Mouse (Mus musculus) heart, adult 2 months (tissue): ENCODE measurements around the gene Gm45716. TPM values are rescaled to one million over a fixed set of nuclear protein-coding genes. Genes with fewer than 3 reads are reported as not detected.

ENCODE experiments used
- DNase-seq, 2 experiments: peaks; one replicate each; pipeline ENCODE4 v3.0.0; 2021
- H3K27ac ChIP-seq: fragments of 200-600 bp; 2 replicates; pipeline ENCODE4 v1.8.1; 2022
- H3K27me3 ChIP-seq: fragments of 200-500 bp; 2 replicates; pipeline ENCODE4 v1.6.1; 2012; ENCODE audit warnings: mild to moderate bottlenecking, low read length, inconsistent platforms, mixed read lengths; ENCODE audit not compliant: control insufficient read depth, insufficient read depth
- H3K36me3 ChIP-seq: fragments of 200-500 bp; 2 replicates; pipeline ENCODE4 v1.6.1; 2012; ENCODE audit warnings: low read length, inconsistent platforms; ENCODE audit not compliant: control insufficient read depth, insufficient read depth
- H3K4me1 ChIP-seq: fragments of 200-500 bp; 2 replicates; pipeline ENCODE4 v1.6.1; 2011; ENCODE audit warnings: low read length; ENCODE audit not compliant: control insufficient read depth, insufficient read depth
- H3K4me3 ChIP-seq: fragments of 200-600 bp; 2 replicates; pipeline ENCODE4 v1.8.1; 2022
- H3K79me2 ChIP-seq: fragments of 200-500 bp; replicated peaks from 2 replicates; pipeline ENCODE4 v1.6.1; 2012; ENCODE audit warnings: mild to moderate bottlenecking, inconsistent platforms, low read length, moderate library complexity, mixed read lengths; ENCODE audit not compliant: control insufficient read depth, insufficient read depth
- H3K9ac ChIP-seq: fragments of 200-500 bp; 2 replicates; pipeline ENCODE4 v1.6.1; 2012; ENCODE audit warnings: low read depth, mild to moderate bottlenecking, control low read depth, inconsistent platforms, low read length, mixed read lengths
- CTCF ChIP-seq: fragments of 200-600 bp; IDR thresholded peaks from 2 replicates; pipeline ENCODE4 v1.8.1; 2022; ENCODE audit warnings: antibody characterized with exemption, mild to moderate bottlenecking, moderate library complexity
- EP300 ChIP-seq: fragments of 200-500 bp; IDR thresholded peaks from 2 replicates; pipeline ENCODE4 v1.6.1; 2011; ENCODE audit warnings: low read depth, low read length, control low read depth; ENCODE audit not compliant: insufficient read depth
- POLR2A ChIP-seq: fragments of 200-500 bp; IDR thresholded peaks from 2 replicates; pipeline ENCODE4 v1.6.1; 2011; ENCODE audit warnings: mild to moderate bottlenecking, low read depth, low read length, control low read depth; ENCODE audit not compliant: insufficient read depth
- WGBS: fragments of 180-500 bp; shearing (Covaris S2); methylation state at CpG from one replicate; pipeline ENCODE4 v1.1.7; 2018; 5-methylcytosine and 5-hydroxymethylcytosine counted together
- intact Hi-C: fragments of 180-260 bp; cut with DNase I; formaldehyde crosslinking; loops from one replicate; pipeline ENCODE4 v1.15.1; 2025
- polyA plus RNA-seq: library from polyadenylated mRNA; depleted of rRNA; stranded (reverse); fragments of >200 nt; gene quantifications from 2 replicates; pipeline ENCODE4 v1.2.3, GENCODE M21; 2012
- total RNA-seq, 2 experiments: library from RNA; stranded (reverse); gene quantifications; 2 replicates each; pipeline ENCODE4 v1.2.3; 2021

Gene Gm45716
- total and polyA plus RNA-seq, 3 experiments = 3.9 to 8.1 (median 7.5) TPM

GRCm38 (mm10) chr11:90167771-90168170, 19.7 kb upstream of the Gm45716 start:
- intact Hi-C loops = loop anchor here (5.0 kb wide), 2 partner anchors 35 to 65 kb away; no protein-coding TSS in a partner anchor
- TF ChIP-seq EP300 = no peak
- peak; percentile 82 for TF ChIP-seq CTCF
- TF ChIP-seq POLR2A = no peak
- H3K4me3 ChIP-seq = no peak overlapping the region
- H3K9ac ChIP-seq = no peak overlapping the region
- no peaks in the 10 kb centered on the region for H3K36me3 ChIP-seq
- peak; percentile 19 to 36 for DNase-seq
- H3K27ac ChIP-seq = no peak overlapping the region; the same call in 1 of the 2 replicates
- H3K79me2 ChIP-seq = no peaks in the 10 kb centered on the region
- H3K27me3 ChIP-seq = no peaks in the 10 kb centered on the region
- WGBS = 16% methylated on average over 6 of the region's 6 CpGs
- no peaks in the 10 kb centered on the region for H3K4me1 ChIP-seq

DNA sequence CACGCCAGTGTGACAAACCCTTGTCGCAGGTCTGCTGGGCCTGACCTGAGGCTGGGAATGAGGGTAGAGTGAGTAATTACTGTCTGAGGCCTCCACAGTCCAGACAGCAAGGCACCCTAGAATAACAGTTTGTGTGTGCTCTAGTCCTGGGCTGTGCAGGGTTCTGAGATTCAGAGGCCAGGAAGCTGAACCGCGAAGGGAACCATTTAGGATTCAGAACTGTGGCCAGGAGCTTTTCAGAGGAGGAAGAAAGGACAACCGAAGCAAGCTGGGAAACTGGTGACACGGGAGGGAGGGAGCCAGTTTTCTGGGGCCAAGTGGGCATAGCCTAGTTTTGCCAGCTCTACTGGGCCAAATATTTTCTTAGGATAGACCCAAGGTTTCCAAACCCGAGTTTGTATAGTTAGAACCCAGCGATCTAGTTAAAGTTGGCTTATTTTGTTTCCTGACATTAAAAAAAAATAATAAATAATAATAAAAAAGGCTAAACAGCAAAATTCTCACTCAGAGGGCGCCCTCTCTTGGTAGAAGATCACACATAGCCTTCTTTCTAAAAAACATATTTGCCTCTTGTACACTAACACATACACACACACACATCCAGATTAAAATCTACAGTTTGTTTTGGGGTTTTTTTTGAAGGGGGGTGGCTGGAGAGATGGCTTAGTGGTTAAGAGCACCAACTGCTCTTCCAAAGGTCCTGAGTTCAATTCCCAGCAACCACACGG, 19.0 kb upstream of the Gm45716 start:
- no peak for DNase-seq
- H3K4me3 ChIP-seq = no peak overlapping the region
- no peaks in the 10 kb centered on the region for H3K4me1 ChIP-seq
- 83% methylated on average over 10 of the region's 10 CpGs for WGBS
- H3K36me3 ChIP-seq = no peaks in the 10 kb centered on the region
- H3K9ac ChIP-seq = no peak overlapping the region
- TF ChIP-seq CTCF (peak; percentile 66), EP300 (no peak)
- H3K79me2 ChIP-seq = no peaks in the 10 kb centered on the region
- H3K27ac ChIP-seq = no peak overlapping the region; the same call in 1 of the 2 replicates
- H3K27me3 ChIP-seq = no peaks in the 10 kb centered on the region
- intact Hi-C loops = loop anchor here (1.0 to 5.0 kb wide), 3 partner anchors 36 to 130 kb away; no protein-coding TSS in a partner anchor

DNA sequence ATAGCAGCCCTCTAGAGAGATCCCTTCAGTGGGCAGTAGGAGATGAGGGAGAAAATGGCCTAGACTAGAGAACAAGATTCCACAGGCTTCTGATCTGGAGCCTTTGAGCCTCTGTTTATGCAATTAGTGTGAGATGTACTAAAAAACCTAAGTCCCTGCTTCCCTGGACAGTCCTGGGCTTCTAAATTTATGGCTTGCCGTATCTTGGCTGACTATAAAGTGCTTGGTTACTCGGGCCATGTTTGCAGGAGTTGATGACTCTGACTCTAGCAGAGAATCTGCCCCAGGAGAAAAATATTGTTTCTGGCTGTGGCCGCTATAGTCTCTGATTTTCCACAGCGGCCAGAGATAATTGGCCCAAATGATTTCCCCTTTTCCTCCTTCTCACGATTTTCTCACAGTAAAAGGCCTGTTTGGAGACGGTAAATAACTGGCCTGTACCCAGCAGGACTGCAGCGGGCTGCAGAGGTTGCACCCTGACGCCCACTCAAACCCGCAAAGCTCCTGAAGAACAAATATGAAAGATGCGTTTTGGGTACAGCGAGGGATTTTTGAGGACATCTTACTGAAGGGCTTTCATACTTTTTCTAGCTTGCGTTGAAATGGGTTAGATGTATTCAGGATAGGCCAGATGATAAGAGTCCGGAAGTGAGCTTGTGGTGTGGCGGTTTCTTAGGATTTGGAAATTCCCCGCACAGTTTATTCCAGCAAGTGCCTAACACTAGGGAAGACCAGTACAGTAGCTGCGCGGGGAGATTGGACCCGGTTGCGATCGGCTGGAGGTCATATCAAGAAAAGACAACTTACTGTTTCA, 18.1 kb upstream of the Gm45716 start:
- Histone ChIP-seq H3K36me3 (no peaks in the 10 kb centered on the region), H3K27me3 (no peaks in the 10 kb centered on the region), H3K9ac (0 out of 2 replicates have a peak overlapping the region, but pooled peaks have one; percentile 20), H3K4me1 (no peaks in the 10 kb centered on the region), H3K27ac (no peak overlapping the region), H3K79me2 (no peaks in the 10 kb centered on the region), H3K4me3 (peak overlapping the region; percentile 40)
- DNase-seq = peak in 1 of 2 experiments; percentile 23
- WGBS = 37% methylated on average over 20 of the region's 20 CpGs
- intact Hi-C loops = loop anchor here (1.0 to 5.0 kb wide), 5 partner anchors 37 to 180 kb away; no protein-coding TSS in a partner anchor
- TF ChIP-seq POLR2A = no peak
- no peak for TF ChIP-seq CTCF
- no peak for TF ChIP-seq EP300

DNA sequence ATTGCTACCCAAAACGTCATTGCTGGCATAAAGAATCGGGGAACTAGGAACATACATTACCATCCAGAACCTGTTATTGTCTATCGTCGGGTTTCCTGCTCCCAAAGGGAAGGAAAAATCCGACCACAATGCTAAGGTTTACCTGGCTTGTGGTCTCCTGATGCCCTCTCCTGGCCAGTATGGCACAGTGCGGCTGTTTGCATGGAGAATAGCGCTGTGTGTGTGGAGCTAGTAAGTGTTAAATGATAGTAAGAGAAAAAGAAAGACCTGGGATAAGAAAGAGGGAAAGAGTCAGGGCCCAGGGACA, 17.5 kb upstream of the Gm45716 start:
- intact Hi-C loops = loop anchor here (1.0 kb wide), 2 partner anchors 151 to 181 kb away; no protein-coding TSS in a partner anchor
- no peaks in the 10 kb centered on the region for H3K27me3 ChIP-seq
- peak overlapping the region; percentile 40 for H3K4me3 ChIP-seq
- no peak overlapping the region for H3K27ac ChIP-seq
- WGBS = 2% methylated on average over 7 of the region's 7 CpGs
- TF ChIP-seq EP300 = peak; percentile 93; the same call in 1 of the 2 replicates
- no peak; the same call in 1 of the 2 replicates for TF ChIP-seq CTCF
- no peaks in the 10 kb centered on the region for H3K4me1 ChIP-seq
- no peaks in the 10 kb centered on the region for H3K79me2 ChIP-seq
- H3K9ac ChIP-seq = 0 out of 2 replicates have a peak overlapping the region, but pooled peaks have one; percentile 20
- H3K36me3 ChIP-seq = no peaks in the 10 kb centered on the region
- peak; percentile 47 to 59 for DNase-seq

DNA sequence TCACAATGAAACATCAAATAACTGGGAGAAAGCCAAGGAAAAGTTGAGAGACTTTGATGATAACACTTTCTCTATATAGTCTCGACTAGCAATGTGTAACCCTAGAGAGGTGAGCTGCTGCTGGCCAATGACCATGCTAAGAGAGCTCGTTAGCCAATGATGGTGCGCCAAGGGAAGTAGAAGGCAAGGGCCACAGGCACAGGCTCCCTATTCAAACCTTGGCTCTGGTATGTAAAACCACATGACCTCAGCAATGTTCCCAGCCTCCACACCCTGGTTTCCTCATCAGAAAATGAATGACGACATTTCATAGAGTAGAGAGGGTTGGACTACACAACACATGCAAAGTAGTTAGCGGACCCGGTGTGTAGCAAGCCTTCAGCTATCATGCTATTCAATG, 15.2 kb upstream of the Gm45716 start:
- no peak overlapping the region for H3K4me3 ChIP-seq
- no peaks in the 10 kb centered on the region for H3K27me3 ChIP-seq
- 77% methylated on average over 6 of the region's 6 CpGs for WGBS
- H3K9ac ChIP-seq = no peak overlapping the region
- TF ChIP-seq CTCF = no peak
- no peak for TF ChIP-seq EP300
- TF ChIP-seq POLR2A = no peak
- no peaks in the 10 kb centered on the region for H3K4me1 ChIP-seq
- H3K27ac ChIP-seq = no peak overlapping the region
- intact Hi-C loops = no loop called here
- no peak for DNase-seq
- no peaks in the 10 kb centered on the region for H3K36me3 ChIP-seq
- no peaks in the 10 kb centered on the region for H3K79me2 ChIP-seq
